Mouse (Mus musculus) skeletal muscle tissue, adult 2 months (tissue): ENCODE data around the gene Gm28047.

Experiments
- DNase-seq: peaks from one replicate; pipeline ENCODE4 v3.0.0-alpha.2; 2012; ENCODE audit warnings: low read depth, low spot score

The Gm28047 gene

DNA sequence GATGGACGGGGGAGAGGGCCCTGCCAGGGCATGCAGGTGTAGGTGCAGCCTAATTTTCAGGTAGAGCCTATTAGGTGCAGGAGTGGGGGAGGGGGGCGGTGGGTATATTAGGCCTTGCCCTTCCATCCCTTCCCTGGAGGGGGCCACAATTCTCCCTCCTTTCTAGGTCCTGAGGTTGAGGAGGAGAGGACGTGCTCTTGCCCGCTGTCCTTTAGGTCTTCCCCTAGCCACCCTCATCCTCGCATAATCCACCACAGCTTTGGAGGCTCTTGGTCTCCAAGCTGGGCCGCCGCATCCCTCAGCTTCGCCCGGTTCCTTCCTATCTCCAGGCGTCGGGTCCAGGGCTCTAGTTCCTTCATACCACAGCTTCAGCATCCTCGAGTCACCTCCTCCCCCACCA, 108.6 kb downstream of the Gm28047 start:
- no peak for DNase-seq

DNA sequence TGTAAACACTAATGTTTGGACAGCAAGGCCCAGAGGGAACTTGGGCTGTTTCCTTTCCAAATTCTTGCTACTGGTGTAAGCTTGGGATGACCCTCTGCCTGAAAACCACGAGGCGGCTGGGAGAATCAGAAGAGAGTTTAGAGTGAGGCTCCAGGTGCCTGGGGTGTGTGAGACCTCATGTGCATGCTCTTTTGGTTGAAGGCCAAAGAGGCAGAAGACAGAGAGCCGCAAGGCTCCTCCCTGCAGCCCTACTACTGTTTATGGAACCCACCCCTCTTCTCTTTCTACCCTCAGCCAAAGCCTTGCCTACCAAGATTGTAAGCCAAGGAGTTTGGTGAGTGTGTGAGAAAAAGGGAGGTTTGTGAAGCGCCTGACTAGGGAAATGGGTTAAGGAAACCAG, 109.1 kb downstream of the Gm28047 start:
- DNase-seq: no peak

DNA sequence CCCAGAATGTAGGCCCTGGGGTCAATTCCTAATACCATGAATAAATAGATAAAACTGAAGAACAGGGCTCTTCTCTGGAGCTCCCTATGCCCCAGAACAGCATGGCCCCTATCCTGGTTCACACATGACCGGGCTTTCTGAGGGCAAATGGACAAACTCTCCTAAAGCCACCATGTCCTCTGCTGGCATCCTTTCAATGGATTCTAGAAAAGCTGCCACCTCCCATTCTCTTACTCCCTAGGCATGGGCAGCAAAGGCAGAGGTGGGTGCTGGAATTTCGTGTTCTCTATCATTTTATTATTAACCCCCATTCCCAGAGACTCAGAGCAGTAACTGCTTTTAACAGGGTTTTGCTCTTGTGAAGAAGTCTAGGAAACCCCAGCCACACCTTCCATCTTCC, 109.6 kb downstream of the Gm28047 start:
- DNase-seq: no peak

DNA sequence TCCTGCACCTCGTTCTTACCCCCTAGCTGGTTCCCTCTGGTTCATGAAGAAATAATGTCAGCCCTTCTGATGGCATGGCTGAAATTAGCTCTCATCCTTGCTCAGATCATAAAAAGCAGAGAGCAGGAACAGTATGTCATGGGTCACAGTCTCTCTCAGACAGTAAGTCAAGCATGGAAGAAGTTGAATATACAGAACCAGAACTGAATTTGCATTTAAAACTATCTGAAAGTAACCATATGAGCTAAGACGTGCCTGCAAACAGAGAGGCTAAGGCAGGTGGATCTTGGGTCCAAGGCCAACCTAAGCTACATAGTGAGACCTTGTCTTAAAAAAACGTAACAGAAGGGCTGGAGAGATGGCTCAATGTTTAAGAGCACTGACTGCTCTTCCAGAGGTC, 111.9 kb downstream of the Gm28047 start:
- DNase-seq: no peak

DNA sequence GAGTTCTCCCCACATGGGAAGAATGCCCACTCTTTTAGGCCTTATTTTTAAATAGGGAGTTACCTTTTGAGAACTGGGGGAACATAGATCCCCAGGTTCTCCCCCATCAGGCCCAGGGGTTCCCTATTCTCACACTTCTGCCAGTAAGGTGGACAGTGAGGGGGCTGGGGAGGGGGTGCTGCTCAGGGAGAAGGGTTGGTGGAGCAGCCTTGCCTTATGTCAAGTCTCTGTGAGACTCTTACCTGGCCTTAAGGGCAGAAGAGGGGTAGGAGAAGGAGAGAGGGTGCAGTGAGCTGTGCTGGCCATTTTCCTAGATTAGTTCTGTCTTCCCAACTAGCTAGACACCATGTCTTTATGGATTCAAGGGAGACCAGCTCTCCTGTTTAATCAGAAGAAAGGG, 112.4 kb downstream of the Gm28047 start:
- DNase-seq: no peak

DNA sequence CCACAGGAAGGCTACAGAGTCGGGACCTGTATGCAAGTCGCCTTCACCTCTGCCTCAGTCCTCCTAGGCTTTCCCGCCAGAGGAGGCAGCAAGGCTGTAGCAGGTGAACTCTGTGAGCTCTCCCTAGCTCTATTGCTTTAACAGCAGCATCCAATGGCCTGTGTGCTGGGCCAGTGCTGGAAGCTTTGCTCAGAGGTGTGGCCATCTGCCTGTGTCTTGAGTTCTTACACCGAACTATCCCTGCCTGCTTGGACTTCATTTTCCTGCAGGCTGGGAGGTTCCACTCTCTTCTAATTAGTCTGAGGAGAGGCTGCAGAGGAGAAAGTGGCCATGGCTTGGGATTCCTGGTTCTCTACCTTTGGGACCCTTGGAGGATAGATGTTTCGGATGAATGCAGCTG, 112.9 kb downstream of the Gm28047 start:
- DNase-seq: no peak

DNA sequence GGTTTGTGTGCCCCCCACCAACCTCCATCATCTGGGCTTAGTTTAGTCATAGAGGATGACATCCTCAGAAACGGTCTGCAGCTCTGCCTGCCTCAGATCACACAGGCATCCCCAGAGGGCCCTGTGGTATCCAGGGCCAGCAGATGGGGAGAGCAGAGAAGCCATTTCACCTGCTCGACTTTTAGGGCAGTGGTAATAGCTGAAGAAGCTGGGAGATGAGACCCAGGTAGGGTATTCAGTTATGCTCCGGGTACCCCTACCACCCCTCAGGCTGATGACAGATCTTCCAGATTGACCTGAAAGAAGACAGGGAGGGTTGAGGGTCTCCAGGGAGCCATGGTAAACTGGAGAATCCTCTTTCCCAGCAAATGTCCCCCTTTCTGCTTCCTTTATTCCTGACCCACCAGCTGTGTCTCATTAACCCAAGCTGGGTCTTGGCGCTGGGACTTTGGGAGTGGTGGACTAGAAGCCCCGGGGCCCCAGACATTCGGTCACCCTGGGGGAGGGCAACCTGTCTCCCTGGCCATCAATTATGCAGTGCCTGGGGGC, 113.5 kb downstream of the Gm28047 start:
- DNase-seq: no peak

DNA sequence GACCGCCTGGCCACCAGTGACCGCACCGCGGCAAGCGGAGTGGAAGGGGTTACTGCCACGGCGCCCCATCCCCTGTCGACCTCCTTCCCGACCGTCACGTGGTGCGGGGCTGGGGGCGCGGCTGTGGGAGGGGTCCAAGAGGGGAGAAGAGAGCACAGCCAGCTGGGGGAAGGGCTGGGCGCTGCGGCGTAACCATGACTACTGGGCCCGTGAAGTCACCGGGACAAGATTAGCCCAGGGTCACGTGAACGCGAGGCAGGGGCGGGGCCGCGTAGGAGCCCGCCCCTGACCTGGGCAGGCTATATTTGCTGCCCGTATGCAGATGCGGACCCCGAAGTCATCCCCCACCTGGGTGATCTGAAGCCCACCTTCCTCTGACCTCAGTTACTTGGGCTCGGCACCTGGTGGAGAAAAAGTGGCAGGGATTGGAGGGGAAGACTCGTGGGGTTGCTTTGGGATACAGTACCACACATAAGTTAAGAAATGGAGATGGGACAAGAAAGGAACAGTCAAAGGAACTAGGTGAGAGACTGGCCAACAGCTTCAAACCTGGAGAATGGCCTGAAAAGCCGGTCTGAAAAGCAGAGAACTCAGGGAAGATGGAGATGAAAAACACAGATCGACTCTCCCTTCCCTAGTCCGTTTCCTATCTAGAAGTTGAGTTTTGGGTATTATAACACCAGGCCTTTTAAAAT, 114.1 kb downstream of the Gm28047 start:
- DNase-seq: peak; percentile 75

DNA sequence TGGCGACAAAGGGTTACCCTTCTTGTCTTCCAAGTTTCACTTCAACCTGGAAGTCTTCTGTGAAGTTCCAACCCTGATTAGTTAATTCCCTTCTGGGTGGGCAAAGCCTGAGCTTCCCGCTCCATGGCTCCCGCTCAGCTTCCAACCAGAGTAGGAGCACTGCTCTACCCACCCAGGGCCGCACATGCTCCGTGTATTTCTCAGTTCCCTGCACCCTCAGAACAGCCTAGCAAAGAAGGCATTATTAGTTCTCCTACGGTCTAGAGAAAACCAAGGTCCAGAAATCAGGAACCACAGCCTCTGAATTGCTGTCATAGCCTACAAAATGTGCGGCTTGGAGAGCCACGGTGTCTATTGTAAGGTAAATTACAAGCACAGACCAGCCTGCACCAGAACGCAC, 114.8 kb downstream of the Gm28047 start:
- DNase-seq: no peak

DNA sequence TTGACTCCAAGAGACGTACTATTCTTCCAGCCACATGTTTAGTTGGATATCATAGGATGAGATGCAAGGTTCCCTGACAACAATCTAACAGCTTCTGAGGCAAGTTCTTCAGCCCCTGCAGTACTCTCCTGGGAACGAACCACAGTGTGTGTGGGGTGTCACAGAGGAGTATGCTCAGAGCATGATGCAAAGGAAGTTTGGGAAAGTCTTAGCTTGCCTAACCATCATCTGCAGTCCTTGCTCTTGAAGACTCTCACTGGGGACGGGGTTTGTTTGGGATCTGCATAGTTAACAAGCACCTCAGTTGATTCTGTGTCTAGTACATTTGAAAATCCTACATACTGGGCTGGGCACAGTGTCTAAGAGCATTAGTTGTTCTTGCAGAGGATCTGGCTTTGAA, 116.5 kb downstream of the Gm28047 start:
- no peak for DNase-seq

DNA sequence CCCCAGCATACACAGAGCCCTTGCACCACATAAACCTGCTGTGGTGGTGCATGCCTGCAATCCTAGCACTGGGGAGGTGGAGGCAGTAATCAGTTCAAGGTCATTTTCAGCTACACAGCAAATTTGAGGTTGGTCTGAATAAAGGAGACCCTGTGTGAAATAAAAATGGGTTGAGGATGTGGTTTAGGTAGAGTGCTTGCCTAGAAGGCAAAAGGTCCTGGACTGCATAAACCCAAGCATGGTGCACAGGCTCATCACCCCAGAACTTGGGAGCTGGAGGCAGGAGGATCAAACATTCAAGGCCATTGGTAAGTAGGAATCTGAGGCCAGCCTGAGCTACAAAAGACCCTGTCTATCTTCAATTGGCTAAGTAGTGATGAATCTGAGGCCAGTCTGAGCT, 117.3 kb downstream of the Gm28047 start:
- DNase-seq: no peak

DNA sequence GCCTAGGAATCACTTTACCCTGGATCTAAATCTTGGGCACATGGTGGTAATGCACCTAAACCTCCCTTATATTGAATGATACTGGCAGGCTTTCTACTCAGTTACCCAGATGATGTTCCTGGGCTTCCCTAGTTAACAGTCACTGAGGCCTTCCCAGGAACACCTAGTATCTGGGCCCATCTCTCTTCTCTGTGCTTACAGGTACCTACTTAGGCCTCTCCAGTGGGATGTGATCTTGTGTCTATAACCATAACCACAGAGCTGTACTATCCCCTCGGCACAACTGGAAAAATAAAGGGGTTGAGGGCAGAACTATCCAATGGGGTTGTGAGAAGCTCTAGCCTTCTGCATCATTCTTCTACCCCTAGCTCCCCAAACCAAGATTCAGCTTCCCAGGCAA, 118.0 kb downstream of the Gm28047 start:
- no peak for DNase-seq

DNA sequence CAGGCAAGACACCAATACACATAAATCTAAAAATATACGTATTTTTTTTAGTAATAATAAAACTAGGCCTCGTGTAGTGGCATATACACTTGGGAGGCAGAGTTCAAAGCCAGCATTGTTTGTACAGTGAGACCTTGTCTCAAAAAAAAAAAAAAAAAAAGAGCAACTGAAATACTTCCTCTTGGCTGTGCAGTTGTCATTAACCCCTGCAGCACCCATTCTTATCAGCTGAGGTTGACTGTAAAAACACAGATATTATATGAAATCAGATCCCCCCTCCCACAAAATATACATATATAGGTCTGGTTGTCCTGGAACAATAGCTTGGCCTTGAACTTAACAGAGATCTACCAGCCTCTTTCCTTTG, 118.4 kb downstream of the Gm28047 start:
- DNase-seq: no peak

DNA sequence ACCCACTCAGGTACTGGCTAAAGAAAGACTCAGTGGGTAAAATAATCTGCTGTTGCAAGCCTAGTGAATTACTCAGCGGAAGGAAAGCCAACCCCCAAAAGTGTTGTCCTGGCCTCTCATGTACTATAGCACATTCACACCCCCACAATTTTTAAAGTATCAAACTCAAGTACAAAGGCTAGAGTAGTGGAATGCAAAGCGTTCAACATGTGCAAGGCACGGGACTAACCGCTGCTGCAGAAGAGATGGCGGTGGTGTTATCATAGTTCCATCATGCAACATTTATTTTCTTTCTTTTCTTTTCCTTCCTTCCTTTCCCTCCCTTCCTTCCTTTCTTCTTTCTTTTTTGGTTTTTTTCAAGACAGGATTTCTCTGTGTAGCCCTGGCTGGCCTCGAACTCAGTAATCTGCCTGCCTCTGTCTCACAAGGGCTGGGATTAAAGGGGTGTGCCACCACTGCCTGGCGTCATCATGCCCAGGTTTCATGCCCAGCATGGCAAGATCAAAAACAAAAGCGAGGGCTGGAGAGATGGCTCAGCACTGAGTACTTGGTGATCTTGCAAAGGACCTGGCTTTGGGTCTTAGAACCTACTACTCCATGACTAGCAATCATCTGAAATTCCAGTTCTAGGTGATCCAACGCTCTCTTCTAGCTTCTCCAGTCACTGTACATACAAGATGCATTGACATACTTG, 119.0 kb downstream of the Gm28047 start:
- no peak for DNase-seq

DNA sequence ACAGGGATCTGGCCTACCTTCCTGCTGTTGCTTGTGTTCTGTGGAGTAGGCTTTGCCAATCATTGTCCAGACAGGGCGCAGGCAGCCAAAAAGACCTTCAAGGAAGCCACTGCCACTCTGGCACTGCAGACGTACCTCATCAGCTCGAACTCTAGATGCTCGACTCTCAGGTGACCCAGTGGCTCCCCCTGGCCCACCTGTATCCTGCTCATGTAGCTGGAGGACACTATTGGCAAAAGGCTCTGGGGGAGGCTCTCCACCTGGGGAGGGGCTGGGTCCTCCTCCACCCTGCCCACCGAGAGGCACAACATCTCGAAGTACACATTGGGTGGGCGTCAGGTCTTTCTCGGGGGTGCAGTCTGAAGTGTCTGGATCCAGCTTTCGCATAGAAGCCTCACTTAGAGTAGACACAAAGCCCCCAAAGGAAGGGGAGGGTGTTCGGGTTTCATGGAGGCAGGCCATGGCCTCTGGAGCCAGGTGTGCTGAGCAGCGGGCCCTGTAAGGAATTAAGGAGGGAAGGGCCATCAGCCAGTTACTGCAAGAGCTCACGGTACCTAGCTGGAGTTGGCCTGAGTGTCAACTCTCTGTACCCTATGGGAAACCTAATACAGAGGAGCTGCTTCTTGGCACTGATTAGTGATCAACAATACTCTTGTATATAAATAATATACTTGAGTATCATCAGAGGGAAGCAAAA, 119.6 kb downstream of the Gm28047 start:
- no peak for DNase-seq

DNA sequence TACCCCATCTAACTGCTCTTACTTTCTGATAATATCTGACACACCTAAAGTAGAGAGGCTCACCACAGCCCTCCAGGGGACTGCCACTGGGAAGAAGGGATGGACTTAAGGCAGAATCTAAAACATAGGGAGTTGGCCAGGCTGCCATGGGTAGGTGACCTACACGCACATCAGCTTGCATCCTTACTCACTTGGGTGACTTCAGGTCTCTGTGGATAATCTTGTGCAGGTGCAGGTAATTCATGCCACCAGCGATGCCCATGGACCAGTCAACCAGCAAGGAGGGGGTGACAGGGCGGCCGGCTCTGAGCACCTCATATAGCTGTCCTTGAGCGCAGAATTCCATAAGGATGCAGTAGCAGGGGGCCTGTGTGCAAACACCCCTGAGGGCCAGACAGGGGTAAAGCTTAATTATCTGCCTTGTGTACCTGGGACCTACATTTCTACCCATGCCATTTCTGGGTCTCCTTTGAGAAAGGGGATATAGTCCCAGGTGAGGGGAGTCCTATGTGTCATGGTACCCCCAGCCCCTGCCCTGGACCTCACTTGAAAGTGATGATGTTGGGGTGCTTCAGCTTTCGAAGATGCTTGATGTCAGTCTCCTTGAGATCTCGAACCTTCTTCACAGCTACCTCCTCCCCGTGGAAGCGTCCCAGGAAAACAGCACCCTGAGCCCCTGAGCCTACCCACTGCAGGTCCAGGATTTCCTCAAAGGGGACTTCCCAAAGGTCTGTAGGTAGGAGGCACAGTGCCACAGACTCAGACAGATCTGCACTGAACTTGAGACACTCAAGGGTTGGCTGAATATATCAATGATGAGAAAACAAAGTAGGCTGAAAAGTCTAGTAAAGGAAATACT, 120.7 kb downstream of the Gm28047 start:
- no peak for DNase-seq

DNA sequence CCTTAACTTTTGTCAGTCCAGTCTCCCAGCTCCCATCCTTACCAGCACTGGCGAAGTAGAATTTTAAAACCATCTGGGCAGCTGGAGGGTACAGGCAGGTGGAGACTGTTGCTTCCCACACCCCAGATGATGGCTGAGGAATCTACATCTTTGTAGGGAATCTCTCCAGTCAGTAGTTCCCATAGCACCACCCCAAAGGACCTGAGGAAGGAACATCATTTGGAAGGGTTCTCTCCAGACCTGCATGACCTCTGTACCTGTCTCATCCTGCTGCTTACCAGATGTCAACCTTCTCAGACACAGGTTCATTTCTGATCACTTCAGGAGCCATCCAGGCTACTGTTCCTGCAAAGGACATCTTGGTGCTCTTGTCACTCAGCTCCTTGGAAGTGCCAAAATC, 121.4 kb downstream of the Gm28047 start, which contains the start of gene Gm10337:
TSS of gene Gm10337 (plus strand) at position 276 of the 400 bp plus-strand sequence.
- no peak for DNase-seq

DNA sequence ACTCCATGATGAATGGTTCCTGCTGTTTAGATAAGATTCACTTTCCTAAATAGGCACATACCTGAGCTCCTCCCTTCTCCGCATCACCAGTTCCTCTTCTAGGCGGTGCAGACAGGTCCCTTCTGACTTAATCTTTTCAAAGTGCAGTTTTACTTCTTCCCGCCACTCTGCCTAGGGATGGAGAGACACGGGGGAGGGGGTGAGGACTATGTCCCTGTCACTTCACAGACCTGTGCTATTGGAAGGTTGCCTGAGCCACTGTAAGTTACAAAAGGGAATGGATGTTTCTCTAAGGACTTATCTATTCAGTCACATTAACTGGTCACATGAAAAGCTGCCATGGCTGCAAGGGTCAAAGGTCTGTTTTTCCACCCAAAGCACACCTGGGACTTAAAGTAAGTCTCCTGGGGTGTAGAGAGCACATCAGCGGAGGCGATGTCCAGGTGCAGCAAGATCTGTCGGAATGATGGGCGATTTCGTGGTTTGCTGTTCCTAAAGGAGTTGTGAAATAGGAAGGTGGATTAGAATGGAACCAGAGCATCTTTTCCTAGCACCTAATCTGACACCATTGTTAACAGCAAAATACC, 122.5 kb downstream of the Gm28047 start:
- DNase-seq: no peak

DNA sequence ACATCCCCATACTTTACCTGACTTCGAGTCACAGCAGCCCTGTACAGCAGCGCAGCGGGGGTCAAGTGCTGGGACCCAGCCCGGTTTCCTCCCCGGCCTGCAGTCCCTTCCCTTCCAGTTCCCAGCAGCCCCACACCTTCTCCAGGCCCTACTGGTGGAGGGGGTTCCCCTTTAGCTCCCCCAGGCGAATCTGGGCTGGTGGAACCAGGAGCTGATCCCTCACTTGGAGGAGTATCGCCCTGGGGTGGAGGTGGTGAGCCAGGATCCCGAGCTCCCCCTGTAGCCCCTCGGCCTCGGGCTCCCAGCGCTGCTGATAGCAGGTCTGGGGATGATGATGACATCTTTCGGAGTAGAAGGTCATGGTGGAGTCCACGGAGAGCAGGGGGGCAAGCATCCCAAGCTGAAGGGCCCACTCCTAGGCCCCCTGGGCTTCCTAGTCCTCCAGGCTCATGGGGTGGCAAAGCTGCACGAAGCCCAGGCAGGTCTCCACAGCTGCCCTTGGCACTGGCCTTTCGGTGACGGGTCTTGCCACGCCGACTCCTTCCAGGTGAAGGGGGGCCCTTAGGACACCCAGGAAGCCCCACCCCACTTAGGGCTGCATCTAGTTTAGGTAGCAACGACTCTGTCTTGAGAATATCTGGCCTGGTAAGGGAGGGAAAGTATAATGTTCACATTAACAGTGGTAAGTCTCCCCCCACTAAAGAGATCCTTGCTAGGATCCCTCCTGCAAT, 123.6 kb downstream of the Gm28047 start:
- DNase-seq: no peak

DNA sequence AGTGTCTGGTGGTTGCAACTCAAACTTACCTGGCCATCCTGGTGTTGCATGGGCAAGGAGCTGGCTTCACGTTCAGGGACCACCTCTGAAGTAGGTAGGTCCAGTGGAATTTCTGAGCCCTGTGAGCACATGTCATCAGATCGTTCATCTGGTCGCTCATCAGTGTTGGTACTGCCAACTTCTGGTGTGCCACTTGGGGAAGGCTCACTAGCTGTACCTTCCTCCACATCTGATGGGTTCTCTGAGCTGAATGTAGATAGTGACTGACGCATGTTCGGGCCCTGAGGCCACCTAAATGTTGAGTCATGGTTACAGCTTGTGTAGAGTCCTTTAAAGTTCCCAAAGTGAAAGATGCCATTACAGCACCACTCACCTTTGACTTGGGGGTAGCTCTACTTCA, 124.4 kb downstream of the Gm28047 start:
- DNase-seq: no peak

DNA sequence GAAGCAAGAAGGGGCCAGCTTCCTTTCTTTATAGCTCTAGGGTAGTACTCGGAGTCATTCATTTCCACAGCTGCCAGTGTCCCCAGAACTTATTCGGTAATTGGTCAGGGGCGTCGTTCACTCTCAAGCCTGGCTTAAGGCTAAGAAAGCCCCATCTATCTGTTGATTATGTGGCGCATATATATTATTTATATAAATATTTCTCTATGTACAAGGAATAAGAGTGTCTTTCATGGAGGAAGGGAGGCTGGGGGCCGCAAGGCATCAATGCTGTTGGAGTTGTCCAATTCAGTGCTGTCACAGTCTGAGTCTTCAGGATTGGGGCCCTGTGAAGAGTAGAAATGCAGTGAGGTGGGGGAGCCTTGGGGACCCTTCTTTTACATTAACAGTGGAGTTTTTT, 125.0 kb downstream of the Gm28047 start:
- no peak for DNase-seq
